Mouse (Mus musculus) liver, adult 2 months (tissue): ENCODE data around the gene Sost. TPM values are rescaled to one million over a fixed set of nuclear protein-coding genes. Genes with fewer than 3 reads are reported as not detected.
A peak's percentile ranks its signal among the peaks of the same experiment; 100 is the strongest.
"Not testable (repeated sequence)": the region's sequence is repeated elsewhere in the genome, so short reads cannot be mapped to it uniquely, and the experiment has no call there.

Source experiments
- DNase-seq: peaks from one replicate; pipeline ENCODE4 v3.0.0-alpha.2; 2011; ENCODE audit warnings: low read depth, low spot score; ENCODE audit errors: extremely low read depth
- H3K27ac ChIP-seq: fragments of 200-500 bp; replicated peaks from 2 replicates; pipeline ENCODE4 v1.5.1; 2012; ENCODE audit warnings: low read depth, mild to moderate bottlenecking, control low read depth, inconsistent platforms, low read length; ENCODE audit not compliant: insufficient read depth
- H3K27me3 ChIP-seq: fragments of 200-500 bp; 2 replicates; pipeline ENCODE4 v1.6.1; 2012; ENCODE audit warnings: mild to moderate bottlenecking, moderate library complexity, low read length, inconsistent platforms; ENCODE audit not compliant: control insufficient read depth, insufficient read depth
- H3K36me3 ChIP-seq: fragments of 200-500 bp; 2 replicates; pipeline ENCODE4 v1.6.1; 2012; ENCODE audit warnings: low read length, inconsistent platforms; ENCODE audit not compliant: control insufficient read depth, insufficient read depth
- H3K4me1 ChIP-seq: fragments of 200-500 bp; 2 replicates; pipeline ENCODE4 v1.6.1; 2011; ENCODE audit warnings: low read length; ENCODE audit not compliant: control insufficient read depth, insufficient read depth
- H3K4me3 ChIP-seq: fragments of 200-500 bp; 2 replicates; pipeline ENCODE4 v1.5.1; 2011; ENCODE audit warnings: low read depth, mild to moderate bottlenecking, control low read depth, low read length, moderate library complexity; ENCODE audit not compliant: insufficient read depth
- H3K79me2 ChIP-seq: fragments of 200-500 bp; 2 replicates; pipeline ENCODE4 v1.6.1; 2012; ENCODE audit warnings: inconsistent platforms, mild to moderate bottlenecking, low read length, moderate library complexity; ENCODE audit not compliant: control insufficient read depth, insufficient read depth
- H3K9ac ChIP-seq: fragments of 200-500 bp; 2 replicates; pipeline ENCODE4 v1.6.1; 2012; ENCODE audit warnings: low read depth, mild to moderate bottlenecking, control low read depth, inconsistent platforms, low read length
- CTCF ChIP-seq: fragments of 200-500 bp; IDR thresholded peaks from 2 replicates; pipeline ENCODE4 v1.5.1; 2011; ENCODE audit warnings: low read depth, low read length, control low read depth
- POLR2A ChIP-seq: fragments of 200-500 bp; IDR thresholded peaks from 2 replicates; pipeline ENCODE4 v1.6.1; 2011; ENCODE audit warnings: low read length, control low read depth; ENCODE audit not compliant: insufficient read depth; ENCODE audit errors: extremely low read depth
- WGBS: fragments of 180-500 bp; shearing (Covaris S2); methylation state at CpG from one replicate; pipeline ENCODE4 v1.1.7; 2018; 5-methylcytosine and 5-hydroxymethylcytosine counted together
- polyA plus RNA-seq: library from polyadenylated mRNA; depleted of rRNA; stranded (reverse); fragments of >200 nt; gene quantifications from 2 replicates; pipeline ENCODE4 v1.2.3, GENCODE M21; 2012
- total RNA-seq: library from RNA; depleted of rRNA; stranded (reverse); fragments of >200 nt; gene quantifications from 2 replicates; pipeline ENCODE4 v1.2.3, GENCODE M21; 2014

The Sost gene
- total and polyA plus RNA-seq, 2 experiments, result 0.10 TPM; not detected in 1

GRCm38 (mm10) chr11:101986913-101987312 lies 20.1 kb upstream of the Sost start, which contains the start of gene Dusp3:
TSS of gene Dusp3 (minus strand) at chr11:101987013.
- Histone ChIP-seq H3K27ac (no peak within 1 kb of the TSS), H3K36me3 (no peaks in the 10 kb centered on the region), H3K79me2 (peaks cover 4% of the 10 kb centered on the region; the same call in 1 of the 2 replicates), H3K4me1 (peaks cover 12% of the 10 kb centered on the region; the same call in 1 of the 2 replicates), H3K27me3 (no peaks in the 10 kb centered on the region), H3K4me3 (no peak within 1 kb of the TSS), H3K9ac (no peak within 1 kb of the TSS)
- DNase-seq, result peak; percentile 82
- no peak for TF ChIP-seq POLR2A
- no peak for TF ChIP-seq CTCF
- WGBS, result 43% methylated on average over 3 of the region's 3 CpGs

DNA sequence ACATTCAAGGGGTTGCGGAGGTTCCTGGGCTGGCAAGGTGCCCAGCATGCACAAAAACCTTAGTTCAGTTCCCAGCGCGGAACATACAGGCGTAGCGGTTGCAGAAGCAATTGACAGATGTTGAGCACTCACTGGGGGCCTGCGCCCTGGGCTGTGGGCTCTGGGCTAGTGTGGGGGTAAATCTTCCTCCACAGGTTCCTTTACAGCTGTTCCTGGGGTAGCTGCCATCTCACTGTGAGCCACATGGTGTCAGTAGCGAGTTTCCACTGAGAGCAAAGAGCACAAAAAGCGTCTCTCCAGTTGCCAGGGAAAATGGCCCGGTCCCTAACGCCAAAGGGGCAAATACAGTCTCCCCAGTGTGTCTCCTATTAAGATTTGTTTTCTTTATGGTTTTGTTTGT lies 19.2 kb upstream of the Sost start:
- Histone ChIP-seq H3K36me3 (peaks cover 5% of the 10 kb centered on the region), H3K79me2 (peaks cover 4% of the 10 kb centered on the region; the same call in 1 of the 2 replicates), H3K9ac (no peak overlapping the region), H3K4me3 (no peak overlapping the region), H3K27ac (no peak overlapping the region), H3K4me1 (peaks cover 12% of the 10 kb centered on the region; the same call in 1 of the 2 replicates), H3K27me3 (no peaks in the 10 kb centered on the region)
- peak; percentile 81 for DNase-seq
- TF ChIP-seq POLR2A (no peak), CTCF (peak; percentile 87)
- 2% methylated on average over 10 of the region's 10 CpGs for WGBS

DNA sequence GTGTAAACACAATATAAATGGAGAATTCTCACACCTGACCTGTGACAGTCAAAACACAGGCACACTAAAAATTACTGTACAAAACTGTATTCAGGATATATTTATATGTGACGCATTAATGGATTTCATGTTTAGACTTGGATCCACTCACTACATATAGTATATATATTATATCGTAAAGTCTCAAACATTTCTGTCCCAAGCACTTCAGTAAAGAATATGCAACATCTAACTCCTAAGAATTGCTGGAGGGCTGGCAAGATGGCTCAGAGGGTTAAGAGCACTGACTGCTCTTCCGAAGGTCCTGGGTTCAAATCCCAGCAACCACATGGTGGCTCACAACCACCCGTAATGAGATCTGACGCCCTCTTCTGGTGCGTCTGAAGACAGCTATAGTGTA lies 18.6 kb upstream of the Sost start:
- peaks cover 12% of the 10 kb centered on the region; the same call in 1 of the 2 replicates for H3K4me1 ChIP-seq
- not testable (repeated sequence) for DNase-seq, H3K4me3 ChIP-seq, H3K27me3 ChIP-seq, H3K9ac ChIP-seq, H3K27ac ChIP-seq, H3K79me2 ChIP-seq
- 55% methylated on average over 6 of the region's 6 CpGs for WGBS
- H3K36me3 ChIP-seq, result peaks cover 10% of the 10 kb centered on the region

GRCm38 (mm10) chr11:101984054-101985025 lies 17.5 kb upstream of the Sost start, which contains the start of gene Cfap97d1:
TSS of gene Cfap97d1 (plus strand) at chr11:101984279.
- peak within 1 kb of the TSS; percentile 65 for H3K27ac ChIP-seq
- TF ChIP-seq CTCF, result no peak
- peak; percentile 79; the same call in 1 of the 2 replicates for TF ChIP-seq POLR2A
- peak within 1 kb of the TSS; percentile 85 for H3K9ac ChIP-seq
- peak within 1 kb of the TSS; percentile 68 for H3K4me3 ChIP-seq
- H3K27me3 ChIP-seq, result no peaks in the 10 kb centered on the region
- under 1% methylated on average over 71 of the region's 71 CpGs for WGBS
- peaks cover 12% of the 10 kb centered on the region; the same call in 1 of the 2 replicates for H3K4me1 ChIP-seq
- peaks cover 14% of the 10 kb centered on the region for H3K36me3 ChIP-seq
- H3K79me2 ChIP-seq, result peaks cover 4% of the 10 kb centered on the region; the same call in 1 of the 2 replicates
- peak; percentile 89 for DNase-seq

GRCm38 (mm10) chr11:101983431-101983921 lies 16.7 kb upstream of the Sost start:
- peak overlapping the region; percentile 41; the same call in 1 of the 2 replicates for H3K9ac ChIP-seq
- peaks cover 20% of the 10 kb centered on the region for H3K36me3 ChIP-seq
- H3K4me3 ChIP-seq, result peak overlapping the region; percentile 18
- peaks cover 12% of the 10 kb centered on the region; the same call in 1 of the 2 replicates for H3K4me1 ChIP-seq
- H3K27me3 ChIP-seq, result no peaks in the 10 kb centered on the region
- peaks cover 4% of the 10 kb centered on the region; the same call in 1 of the 2 replicates for H3K79me2 ChIP-seq
- peak overlapping the region; percentile 65 for H3K27ac ChIP-seq
- no peak for DNase-seq
- 59% methylated on average over 10 of the region's 10 CpGs for WGBS
- TF ChIP-seq CTCF (no peak), POLR2A (no peak)
